Mouse (Mus musculus): ENCODE data around the gene Celf2. TPM values are rescaled to one million over a fixed set of nuclear protein-coding genes. Genes with fewer than 3 reads are reported as not detected.

The Celf2 gene
- polyA plus RNA-seq, 1 experiment = 127 TPM

GRCm38 (mm10) chr2:7250314-7250713 lies 259.0 kb downstream of the Celf2 start:
- H3K4me1 ChIP-seq (ENCODE audit: control insufficient read depth, insufficient read depth, low read length) = no peaks in the 10 kb centered on the region
- TF ChIP-seq POLR2A (IDR thresholded peaks at IDR 0.05; ENCODE audit: borderline replicate concordance, low read depth, low read length) = no peak
- TF ChIP-seq CTCF (IDR thresholded peaks at IDR 0.05; ENCODE audit: low read depth, low read length) = no peak
- H3K27ac ChIP-seq (ENCODE audit: insufficient read depth, low read depth, low read length) = no peak overlapping the region
- no peak overlapping the region for H3K4me3 ChIP-seq (ENCODE audit: insufficient read depth, low read length)

GRCm38 (mm10) chr2:7249002-7249401 lies 260.4 kb downstream of the Celf2 start:
- H3K4me1 ChIP-seq (ENCODE audit: control insufficient read depth, insufficient read depth, low read length) = no peaks in the 10 kb centered on the region
- H3K4me3 ChIP-seq (ENCODE audit: insufficient read depth, low read length) = no peak overlapping the region
- H3K27ac ChIP-seq (ENCODE audit: insufficient read depth, low read depth, low read length) = no peak overlapping the region
- TF ChIP-seq POLR2A (IDR thresholded peaks at IDR 0.05; ENCODE audit: borderline replicate concordance, low read depth, low read length) (no peak), CTCF (IDR thresholded peaks at IDR 0.05; ENCODE audit: low read depth, low read length) (no peak)

- TF ChIP-seq CTCF (IDR thresholded peaks at IDR 0.05; ENCODE audit: low read depth, low read length) = no peak
- no peak for TF ChIP-seq POLR2A (IDR thresholded peaks at IDR 0.05; ENCODE audit: borderline replicate concordance, low read depth, low read length)
- Histone ChIP-seq H3K27ac (ENCODE audit: insufficient read depth, low read depth, low read length) (no peak overlapping the region), H3K4me3 (ENCODE audit: insufficient read depth, low read length) (no peak overlapping the region), H3K4me1 (ENCODE audit: control insufficient read depth, insufficient read depth, low read length) (no peaks in the 10 kb centered on the region)
These were observed 263.2 kb downstream of the Celf2 start for GRCm38 (mm10) chr2:7245958-7246774.

DNA sequence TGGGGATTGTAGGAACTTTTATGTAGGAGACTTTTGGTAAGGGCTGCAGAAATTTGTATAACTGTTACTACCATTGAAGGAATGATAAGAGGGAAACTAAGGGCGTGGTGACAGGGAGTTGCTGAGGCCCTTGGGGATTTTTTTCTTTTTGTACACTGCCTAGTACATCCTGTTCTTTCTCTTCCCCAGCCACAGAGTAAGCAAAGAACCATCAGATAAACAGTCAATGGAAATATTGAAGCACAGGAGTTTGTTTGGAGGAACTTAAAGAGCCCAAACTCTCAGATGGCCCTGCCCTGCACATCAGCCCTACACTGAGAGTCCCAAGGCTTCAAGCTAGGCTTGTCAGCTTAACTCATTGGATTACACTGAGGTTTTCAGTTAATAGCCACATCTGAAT lies 267.2 kb downstream of the Celf2 start:
- H3K27ac ChIP-seq (ENCODE audit: insufficient read depth, low read depth, low read length) = no peak overlapping the region
- H3K4me1 ChIP-seq (ENCODE audit: control insufficient read depth, insufficient read depth, low read length) = no peaks in the 10 kb centered on the region
- no peak overlapping the region for H3K4me3 ChIP-seq (ENCODE audit: insufficient read depth, low read length)
- TF ChIP-seq CTCF (IDR thresholded peaks at IDR 0.05; ENCODE audit: low read depth, low read length) (no peak), POLR2A (IDR thresholded peaks at IDR 0.05; ENCODE audit: borderline replicate concordance, low read depth, low read length) (no peak)

GRCm38 (mm10) chr2:7241523-7241941 lies 267.8 kb downstream of the Celf2 start:
- H3K4me1 ChIP-seq (ENCODE audit: control insufficient read depth, insufficient read depth, low read length) = no peaks in the 10 kb centered on the region
- no peak overlapping the region for H3K27ac ChIP-seq (ENCODE audit: insufficient read depth, low read depth, low read length)
- TF ChIP-seq CTCF (IDR thresholded peaks at IDR 0.05; ENCODE audit: low read depth, low read length) (no peak), POLR2A (IDR thresholded peaks at IDR 0.05; ENCODE audit: borderline replicate concordance, low read depth, low read length) (no peak)
- H3K4me3 ChIP-seq (ENCODE audit: insufficient read depth, low read length) = no peak overlapping the region

DNA sequence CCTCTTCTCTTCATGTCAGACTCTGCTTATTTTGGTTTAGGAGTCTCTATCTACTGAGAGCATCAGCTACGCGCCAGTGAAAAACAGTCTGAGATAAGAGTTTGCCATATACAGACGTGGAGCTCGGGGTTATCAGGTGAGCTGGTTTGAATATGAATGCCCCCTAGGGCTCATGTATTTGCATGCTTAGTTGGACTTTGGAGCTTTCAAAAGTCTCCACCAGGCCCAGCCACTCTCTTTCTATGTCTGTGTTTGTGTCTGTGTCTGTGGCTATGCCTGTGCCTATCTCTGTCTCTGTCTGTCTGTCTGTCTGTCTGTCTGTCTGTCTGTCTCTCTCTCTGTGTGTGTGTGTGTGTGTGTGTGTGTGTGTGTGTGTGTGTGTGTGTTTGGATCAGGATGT lies 272.1 kb downstream of the Celf2 start:
- no peak overlapping the region for H3K4me3 ChIP-seq (ENCODE audit: insufficient read depth, low read length)
- TF ChIP-seq POLR2A (IDR thresholded peaks at IDR 0.05; ENCODE audit: borderline replicate concordance, low read depth, low read length) = no peak
- no peak for TF ChIP-seq CTCF (IDR thresholded peaks at IDR 0.05; ENCODE audit: low read depth, low read length)
- no peaks in the 10 kb centered on the region for H3K4me1 ChIP-seq (ENCODE audit: control insufficient read depth, insufficient read depth, low read length)
- no peak overlapping the region for H3K27ac ChIP-seq (ENCODE audit: insufficient read depth, low read depth, low read length)

DNA sequence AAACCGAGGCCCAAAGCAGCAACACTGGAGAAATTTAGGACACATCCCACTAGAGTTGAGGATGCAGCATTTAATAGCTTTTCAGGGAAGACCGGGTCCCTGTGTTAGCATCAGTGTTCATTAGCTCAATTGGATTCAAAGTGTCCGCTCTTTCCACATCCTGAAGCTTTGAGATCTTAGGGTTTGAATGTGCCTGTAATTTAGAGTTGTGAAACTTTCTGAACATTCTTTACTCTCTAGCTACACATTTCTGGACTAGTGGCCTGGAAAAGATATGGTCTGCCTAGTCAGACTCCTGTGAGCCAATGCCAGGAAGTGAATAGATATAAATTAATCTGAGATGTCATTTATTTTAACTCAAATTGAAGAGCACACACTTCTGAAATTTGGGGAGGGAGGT lies 272.9 kb downstream of the Celf2 start:
- Histone ChIP-seq H3K4me3 (ENCODE audit: insufficient read depth, low read length) (no peak overlapping the region), H3K27ac (ENCODE audit: insufficient read depth, low read depth, low read length) (no peak overlapping the region), H3K4me1 (ENCODE audit: control insufficient read depth, insufficient read depth, low read length) (no peaks in the 10 kb centered on the region)
- TF ChIP-seq POLR2A (IDR thresholded peaks at IDR 0.05; ENCODE audit: borderline replicate concordance, low read depth, low read length) (no peak), CTCF (IDR thresholded peaks at IDR 0.05; ENCODE audit: low read depth, low read length) (no peak)

GRCm38 (mm10) chr2:7235059-7235741 lies 274.2 kb downstream of the Celf2 start:
- H3K4me1 ChIP-seq (ENCODE audit: control insufficient read depth, insufficient read depth, low read length) = no peaks in the 10 kb centered on the region
- H3K27ac ChIP-seq (ENCODE audit: insufficient read depth, low read depth, low read length) = no peak overlapping the region
- H3K4me3 ChIP-seq (ENCODE audit: insufficient read depth, low read length) = no peak overlapping the region
- TF ChIP-seq CTCF (IDR thresholded peaks at IDR 0.05; ENCODE audit: low read depth, low read length) (no peak), POLR2A (IDR thresholded peaks at IDR 0.05; ENCODE audit: borderline replicate concordance, low read depth, low read length) (no peak)

DNA sequence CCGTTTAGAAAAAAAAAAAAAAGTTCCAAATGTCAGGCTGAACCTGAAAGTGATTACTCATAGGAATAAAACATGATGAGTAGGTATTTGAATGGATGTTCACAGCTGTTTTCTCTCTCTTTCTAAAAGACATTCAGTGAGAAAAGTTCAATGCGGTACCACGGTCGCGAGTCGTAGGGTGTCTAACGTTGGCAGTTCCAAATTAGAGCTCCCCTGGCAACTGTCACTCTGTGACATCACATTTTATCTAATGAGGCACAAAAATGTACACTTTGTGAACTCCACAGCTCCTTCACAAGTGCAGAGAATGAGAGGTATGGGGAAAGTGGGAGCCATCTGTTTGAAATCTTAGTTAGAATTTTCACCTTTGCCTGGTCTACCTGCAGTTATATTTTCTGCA lies 274.8 kb downstream of the Celf2 start:
- no peaks in the 10 kb centered on the region for H3K4me1 ChIP-seq (ENCODE audit: control insufficient read depth, insufficient read depth, low read length)
- H3K4me3 ChIP-seq (ENCODE audit: insufficient read depth, low read length) = no peak overlapping the region
- no peak overlapping the region for H3K27ac ChIP-seq (ENCODE audit: insufficient read depth, low read depth, low read length)
- no peak for TF ChIP-seq POLR2A (IDR thresholded peaks at IDR 0.05; ENCODE audit: borderline replicate concordance, low read depth, low read length)
- no peak for TF ChIP-seq CTCF (IDR thresholded peaks at IDR 0.05; ENCODE audit: low read depth, low read length)

- Histone ChIP-seq H3K4me1 (ENCODE audit: control insufficient read depth, insufficient read depth, low read length) (no peaks in the 10 kb centered on the region), H3K27ac (ENCODE audit: insufficient read depth, low read depth, low read length) (no peak overlapping the region), H3K4me3 (ENCODE audit: insufficient read depth, low read length) (no peak overlapping the region)
- no peak for TF ChIP-seq POLR2A (IDR thresholded peaks at IDR 0.05; ENCODE audit: borderline replicate concordance, low read depth, low read length)
- no peak for TF ChIP-seq CTCF (IDR thresholded peaks at IDR 0.05; ENCODE audit: low read depth, low read length)
These were observed 276.0 kb downstream of the Celf2 start for GRCm38 (mm10) chr2:7233411-7233810.

Measured in bone marrow macrophage, adult 2 months (primary cell).